Comparison of ENCODE assay signal across 31 mouse cellular contexts in genomic region chr9:60893511-60893910, GRCm38 (mm10).
"Had no signal": no experiment of that assay in that cellular context is flagged by ENCODE, and none has a peak within 500 bp of the region (broad histone marks: within the 10 kb centered on the region; RNA-seq: fewer than 3 reads in every experiment).

No protein-coding gene starts in this region.

- DNase-seq: heart, postnatal 10 days; heart, postnatal 14 days; heart, postnatal 36 days; heart, postnatal 4 days; kidney, adult 11 months; kidney, adult 18-20 months; kidney, adult 2 months; kidney, adult 8-10 months; kidney, adult 9 months; kidney, postnatal 10 days; kidney, postnatal 14 days; kidney, postnatal 25 days; kidney, postnatal 36 days; kidney, postnatal 4 days; layer of hippocampus, adult 9-11 months; layer of hippocampus, postnatal 36 days had no signal

- H3K4me3 ChIP-seq: heart, embryonic 10.5 days; heart, embryonic 12.5 days; heart, embryonic 13.5 days; heart, embryonic 15.5 days; hindbrain, embryonic 10.5 days; hindbrain, embryonic 12.5 days; hindbrain, embryonic 13.5 days; hindbrain, embryonic 15.5 days; intestine, embryonic 15.5 days; kidney, embryonic 15.5 days; layer of hippocampus, adult 2 months had no signal

- H3K4me1 ChIP-seq: heart, embryonic 12.5 days; heart, embryonic 13.5 days had no signal

- H3K27me3 ChIP-seq: intestine, embryonic 15.5 days; kidney, embryonic 15.5 days had no signal

- H3K4me2 ChIP-seq: heart, embryonic 11.5 days; heart, embryonic 12.5 days; heart, embryonic 13.5 days; heart, embryonic 15.5 days; hindbrain, embryonic 12.5 days; hindbrain, embryonic 13.5 days; hindbrain, embryonic 14.5 days; hindbrain, embryonic 15.5 days; intestine, embryonic 15.5 days; kidney, embryonic 15.5 days had no signal

- H3K9ac ChIP-seq: heart, embryonic 12.5 days; heart, embryonic 13.5 days; heart, embryonic 15.5 days; hindbrain, embryonic 12.5 days; hindbrain, embryonic 13.5 days; hindbrain, embryonic 14.5 days; hindbrain, embryonic 15.5 days; intestine, embryonic 15.5 days; kidney, embryonic 15.5 days had no signal

- H3K9me3 ChIP-seq: heart, embryonic 10.5 days; heart, embryonic 12.5 days; heart, embryonic 13.5 days; heart, embryonic 15.5 days; hindbrain, embryonic 10.5 days; hindbrain, embryonic 12.5 days; hindbrain, embryonic 13.5 days; hindbrain, embryonic 15.5 days; intestine, embryonic 15.5 days; kidney, embryonic 15.5 days had no signal

- H3K27ac ChIP-seq: heart, embryonic 10.5 days; heart, embryonic 13.5 days; heart, embryonic 15.5 days; hindbrain, embryonic 10.5 days; hindbrain, embryonic 12.5 days; hindbrain, embryonic 13.5 days; hindbrain, embryonic 14.5 days; hindbrain, embryonic 15.5 days; hindbrain, postnatal 0 days; intestine, embryonic 15.5 days; kidney, embryonic 15.5 days; kidney, postnatal 0 days; layer of hippocampus, adult 2 months had no signal

- H3K36me3 ChIP-seq: heart, embryonic 10.5 days; heart, embryonic 12.5 days; heart, embryonic 13.5 days; heart, embryonic 15.5 days; hindbrain, embryonic 10.5 days; hindbrain, embryonic 12.5 days; hindbrain, embryonic 13.5 days; hindbrain, embryonic 15.5 days; intestine, embryonic 15.5 days; kidney, embryonic 15.5 days had no signal
